Mouse (Mus musculus) heart, adult 11 months (tissue): ENCODE data around the gene Gtf2f1.

ENCODE experiments used
- DNase-seq: peaks from one replicate; pipeline ENCODE4 v3.0.0; 2022

The Gtf2f1 gene

GRCm38 (mm10) chr17:56973956-56974707, 37.0 kb downstream of the Gtf2f1 start:
- DNase-seq, result peak; percentile 83

- peak; percentile 45 for DNase-seq
These were observed 41.0 kb downstream of the Gtf2f1 start for GRCm38 (mm10) chr17:56970081-56970480.

- DNase-seq, result peak; percentile 58
These were observed 41.8 kb downstream of the Gtf2f1 start for GRCm38 (mm10) chr17:56969321-56969720.

GRCm38 (mm10) chr17:56963646-56964045, 47.4 kb downstream of the Gtf2f1 start:
- DNase-seq, result peak; percentile 63

DNA sequence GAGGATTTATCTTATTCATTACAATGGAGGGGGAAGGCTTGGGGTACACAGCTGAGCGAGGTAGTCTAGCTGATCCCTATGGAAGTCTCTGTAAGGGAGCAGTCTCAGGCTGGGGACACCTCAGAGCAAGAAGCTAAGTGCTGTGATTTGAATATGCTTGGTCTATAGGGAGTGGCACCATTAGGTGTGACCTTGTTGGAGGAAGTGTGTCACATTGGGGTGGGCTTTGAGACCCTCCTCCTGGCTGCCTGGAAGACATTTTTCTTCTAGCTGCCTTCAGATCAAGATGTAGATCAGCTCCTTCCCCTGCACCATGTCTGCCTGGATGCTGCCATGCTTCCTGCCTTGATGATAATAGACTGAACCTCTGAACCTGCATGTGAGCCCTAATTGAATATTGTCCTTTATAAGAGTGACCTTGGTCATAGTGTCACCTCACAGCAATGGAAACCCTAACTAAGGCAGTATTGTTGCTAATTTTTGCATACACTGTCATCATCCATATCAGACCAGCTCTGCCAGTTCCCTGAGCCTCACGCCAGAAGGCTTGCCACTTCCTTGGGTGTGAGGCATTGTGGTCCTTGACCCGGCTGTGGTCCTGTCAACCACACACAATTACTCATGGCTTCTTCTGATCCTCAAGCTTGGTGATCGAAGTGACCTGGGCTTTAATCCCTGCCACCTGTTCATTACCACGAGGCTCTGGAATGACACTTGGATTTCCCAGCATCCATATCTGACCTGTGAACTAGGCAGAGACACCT, 48.3 kb downstream of the Gtf2f1 start:
- DNase-seq, result peak; percentile 52

DNA sequence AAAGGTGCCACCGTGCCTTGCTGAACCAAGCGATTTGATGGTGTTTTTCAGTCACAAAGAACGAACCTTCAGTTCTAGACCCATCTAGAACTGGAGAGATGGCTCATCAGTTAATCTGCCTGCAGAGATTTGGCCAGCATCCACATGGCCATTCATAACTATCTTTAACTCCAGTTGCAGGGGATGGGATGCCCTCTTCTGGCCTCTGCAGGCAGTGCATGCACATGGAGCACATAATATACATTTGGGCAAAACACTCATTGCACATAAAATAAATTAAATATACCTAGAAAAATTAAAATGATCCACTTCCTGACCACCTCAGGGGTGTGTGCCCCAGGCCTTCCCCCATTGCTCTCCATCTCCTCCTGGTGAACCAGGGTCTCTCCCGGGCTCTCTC, 49.2 kb downstream of the Gtf2f1 start:
- DNase-seq, result peak; percentile 57

- peak; percentile 44 for DNase-seq
These were observed 52.4 kb downstream of the Gtf2f1 start for GRCm38 (mm10) chr17:56958667-56959066.

- peak; percentile 92 for DNase-seq
These were observed 53.2 kb downstream of the Gtf2f1 start for GRCm38 (mm10) chr17:56957763-56958429.

GRCm38 (mm10) chr17:56954871-56955270, 56.2 kb downstream of the Gtf2f1 start:
- DNase-seq, result peak; percentile 76
